Mouse (Mus musculus) 3T3-L1 (cell line): ENCODE results near the gene Abca8a.

ENCODE experiments used
- DNase-seq: peaks from one replicate; pipeline ENCODE4 v3.0.0-alpha.2; 2015; ENCODE audit warnings: low read depth, low spot score

Gene Abca8a

DNA sequence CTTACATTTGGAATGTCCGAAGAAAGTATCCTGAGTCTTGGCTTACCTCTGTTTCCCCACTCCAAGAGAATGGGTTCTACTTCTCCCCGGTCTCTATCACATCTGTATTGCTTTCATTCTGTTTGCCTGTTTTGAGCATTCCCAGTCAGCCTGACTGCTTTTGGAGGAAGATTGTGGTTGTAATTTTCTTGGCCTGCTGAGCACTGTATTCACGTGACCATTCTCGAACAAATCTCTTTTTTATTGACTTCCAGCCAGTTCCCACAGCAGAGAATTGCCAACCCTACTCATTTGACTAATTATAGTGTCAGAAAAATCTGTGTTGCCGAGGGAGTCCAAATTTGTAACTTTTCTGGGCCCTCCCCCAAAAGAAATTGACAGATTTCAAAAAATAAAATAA lies at the start of gene Abca8a:
Gene Abca8a, minus strand, starts transcription at position 121 of the 400 bp plus-strand sequence.
- no peak for DNase-seq

DNA sequence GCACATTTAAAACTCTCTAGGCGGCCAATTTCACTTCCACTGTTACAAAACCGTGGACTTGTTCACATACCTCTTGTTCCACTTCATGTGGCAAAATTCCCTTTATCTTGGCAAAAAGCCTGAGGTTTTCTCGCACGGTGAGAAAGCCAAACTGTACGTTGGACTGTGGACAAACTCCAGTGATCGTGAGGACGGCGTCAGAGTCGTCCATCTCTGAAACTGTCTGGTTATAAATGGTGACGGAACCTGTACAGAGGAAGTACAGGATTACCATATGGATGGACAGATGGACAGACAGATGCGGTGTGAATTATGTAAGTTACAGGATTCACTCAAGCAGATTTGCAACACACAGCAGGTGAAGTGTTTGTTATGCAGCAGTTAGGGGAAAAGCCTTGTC lies 49.6 kb upstream of the Abca8a start:
- no peak for DNase-seq

DNA sequence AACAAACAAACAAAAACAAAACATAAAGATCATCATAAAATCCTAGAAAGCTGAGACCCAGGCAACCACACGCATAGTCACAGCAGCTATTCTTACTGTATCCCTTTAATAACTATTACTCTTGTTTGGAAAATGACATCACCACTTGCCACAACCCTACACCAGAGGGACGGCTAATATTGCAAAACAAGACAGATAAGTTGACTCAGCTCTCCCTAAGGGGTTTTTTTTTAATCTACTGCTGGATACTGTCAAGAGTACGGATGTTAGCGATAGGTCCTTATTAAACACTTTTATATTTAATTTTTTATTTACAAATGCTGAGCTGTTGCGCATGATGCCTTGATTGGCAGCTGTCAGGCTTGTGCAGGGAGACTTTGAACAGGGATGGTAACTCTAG lies 35.0 kb upstream of the Abca8a start:
- peak; percentile 64 for DNase-seq

DNA sequence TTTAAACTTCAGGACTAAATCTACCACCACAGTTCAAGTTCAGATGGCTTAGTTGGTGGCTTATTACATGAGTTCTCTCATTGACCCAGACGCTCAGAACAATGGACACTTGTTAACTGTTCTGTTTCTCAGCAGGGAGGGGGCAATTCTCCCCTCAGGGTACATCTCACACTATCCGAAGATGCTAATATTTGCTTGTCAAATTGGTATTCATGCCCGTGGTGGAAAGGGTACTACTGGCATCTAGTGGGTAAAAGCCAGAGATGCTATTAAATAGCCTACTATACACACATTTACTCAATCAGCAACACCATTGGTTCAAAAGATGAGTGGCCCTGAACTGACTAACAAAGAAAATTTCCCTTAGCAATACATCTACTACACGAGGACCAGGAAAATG lies 15.4 kb upstream of the Abca8a start:
- peak; percentile 43 for DNase-seq

DNA sequence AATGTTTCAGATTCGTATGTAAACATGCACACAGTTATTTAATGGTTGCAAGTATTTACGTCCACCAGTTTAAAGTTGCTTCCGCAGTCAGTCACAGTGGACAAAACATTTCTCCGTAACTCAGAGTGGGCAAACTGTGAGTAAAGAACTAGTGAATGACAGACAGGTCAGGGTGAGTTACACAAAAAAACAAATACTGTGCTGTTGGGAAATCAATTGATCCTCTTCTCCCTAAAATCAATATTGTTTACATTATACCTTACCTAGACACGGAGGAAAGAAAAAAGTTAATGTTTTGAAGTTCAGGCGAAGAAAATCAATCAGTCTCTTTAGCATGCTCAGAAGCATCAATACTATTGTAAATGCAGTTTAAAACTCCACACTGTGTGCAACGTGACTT lies 5.7 kb upstream of the Abca8a start:
- no peak for DNase-seq

DNA sequence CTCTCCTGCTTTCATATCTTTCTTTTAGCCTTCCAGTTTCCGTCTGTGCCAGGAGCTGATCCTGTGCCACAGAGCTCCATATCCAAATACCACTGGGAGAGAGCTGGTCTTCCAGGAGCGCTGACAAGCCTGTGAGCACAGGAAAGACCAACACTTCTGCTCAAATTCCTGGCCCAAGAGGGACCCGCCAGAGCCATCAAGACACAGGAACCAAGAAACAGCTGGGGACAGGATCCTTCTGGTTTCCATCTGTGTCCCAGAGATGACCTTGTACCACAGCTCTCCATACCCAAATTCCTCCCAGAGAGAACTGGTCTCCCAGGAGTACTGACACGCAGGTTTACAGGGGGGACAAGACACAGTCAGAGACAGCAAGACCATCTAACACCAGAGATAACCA lies 3.1 kb upstream of the Abca8a start:
- DNase-seq = no peak

DNA sequence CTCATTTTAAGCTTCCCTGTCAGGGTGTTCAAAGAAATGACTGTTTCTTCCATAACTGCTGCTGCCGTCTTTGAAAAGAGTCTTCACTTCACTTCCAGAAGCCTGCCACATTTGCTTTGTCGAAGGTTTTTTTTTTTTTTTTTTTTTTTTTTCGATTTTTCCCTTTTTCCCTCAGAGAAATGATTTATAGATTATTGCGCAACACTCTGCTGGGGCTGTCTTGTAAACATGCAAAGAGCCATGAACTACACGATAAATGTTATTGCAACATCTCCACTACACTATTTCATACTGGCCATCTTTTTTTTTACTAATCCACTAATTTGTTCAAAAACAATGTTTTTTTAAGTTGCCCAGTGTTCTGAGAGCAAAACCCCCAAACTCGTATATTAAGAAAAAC lies 1.7 kb upstream of the Abca8a start:
- no peak for DNase-seq

DNA sequence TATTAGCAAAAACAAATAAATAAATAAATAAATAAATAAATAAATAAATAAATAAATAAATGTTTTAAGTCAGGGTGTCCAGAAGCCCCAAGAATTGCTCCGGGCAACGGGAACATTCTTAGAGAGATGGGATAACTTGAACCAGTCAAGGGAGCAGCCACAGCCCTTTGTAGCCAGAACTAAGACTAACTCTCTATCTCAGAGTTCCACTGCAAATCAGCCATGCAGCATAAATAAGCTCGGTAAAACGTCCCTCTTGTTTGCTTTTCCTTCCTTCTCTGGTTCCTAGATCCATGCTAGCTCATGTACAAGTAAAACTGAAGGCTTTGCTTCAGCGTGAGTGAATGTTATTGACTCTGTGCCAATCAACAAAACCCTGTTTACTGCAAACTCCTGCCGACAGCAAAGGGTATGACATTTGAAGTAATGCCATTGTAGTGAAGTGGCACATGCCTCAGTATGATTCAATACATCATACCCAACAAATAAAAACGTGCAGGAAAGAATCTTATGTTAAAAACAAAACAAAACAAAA lies 865 bp downstream of the Abca8a start:
- DNase-seq = peak; percentile 17

DNA sequence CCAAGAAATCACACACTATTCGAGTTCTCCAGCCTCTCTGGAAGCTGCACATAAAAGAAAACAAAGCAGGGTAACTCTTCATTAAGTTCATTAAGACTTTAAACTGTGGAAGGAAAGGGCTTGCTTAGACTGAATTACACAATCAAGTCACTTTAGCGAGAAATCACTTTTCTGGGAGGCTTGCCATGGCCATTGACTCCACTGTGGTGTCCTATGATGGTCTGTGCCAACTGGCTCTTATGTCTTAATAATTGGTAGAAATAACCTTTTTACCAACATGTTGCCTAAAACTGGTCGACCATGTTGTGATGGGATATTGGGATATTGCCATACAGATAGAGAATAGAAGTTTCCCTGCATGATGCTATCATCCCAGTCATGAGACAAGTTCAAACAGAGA lies 1.5 kb downstream of the Abca8a start:
- peak; percentile 21 for DNase-seq

DNA sequence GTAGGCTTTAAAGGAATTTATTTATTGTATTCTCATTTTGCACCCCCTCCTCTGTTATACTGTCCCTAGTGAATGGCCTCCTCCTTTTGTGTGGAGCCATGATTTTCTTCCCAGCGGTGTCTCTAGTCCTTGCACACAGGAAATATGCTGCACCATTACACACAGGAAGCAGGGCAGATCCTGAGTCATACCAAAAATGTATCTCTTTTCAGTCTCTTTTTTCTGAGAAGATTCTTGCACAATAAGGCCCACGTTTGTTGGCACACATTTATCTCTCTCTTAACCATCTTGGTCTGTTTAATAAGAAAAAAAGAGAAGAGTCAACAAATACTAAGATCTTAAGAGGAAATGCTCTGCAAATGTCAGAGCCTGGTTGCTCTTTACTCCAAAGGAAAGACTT lies 4.5 kb downstream of the Abca8a start:
- peak; percentile 74 for DNase-seq

DNA sequence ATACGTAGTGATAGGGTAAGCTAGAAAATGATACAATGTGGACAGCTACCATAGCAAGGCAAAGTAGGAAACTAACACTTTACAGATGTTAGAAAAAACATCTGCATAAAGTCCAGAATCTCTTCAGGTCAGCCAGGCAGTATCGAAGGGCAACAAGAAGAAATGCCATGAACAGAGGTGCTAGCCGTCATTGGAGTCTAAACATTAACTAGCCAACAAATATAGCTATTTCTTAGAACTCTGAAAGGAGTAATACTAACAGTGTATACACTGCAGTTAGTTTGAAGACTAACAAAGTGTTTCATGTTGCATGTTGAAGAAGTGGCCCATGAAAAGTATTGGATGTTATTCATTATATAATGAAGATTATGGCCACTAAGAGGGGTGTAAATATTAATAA lies 23.6 kb downstream of the Abca8a start:
- DNase-seq = no peak

DNA sequence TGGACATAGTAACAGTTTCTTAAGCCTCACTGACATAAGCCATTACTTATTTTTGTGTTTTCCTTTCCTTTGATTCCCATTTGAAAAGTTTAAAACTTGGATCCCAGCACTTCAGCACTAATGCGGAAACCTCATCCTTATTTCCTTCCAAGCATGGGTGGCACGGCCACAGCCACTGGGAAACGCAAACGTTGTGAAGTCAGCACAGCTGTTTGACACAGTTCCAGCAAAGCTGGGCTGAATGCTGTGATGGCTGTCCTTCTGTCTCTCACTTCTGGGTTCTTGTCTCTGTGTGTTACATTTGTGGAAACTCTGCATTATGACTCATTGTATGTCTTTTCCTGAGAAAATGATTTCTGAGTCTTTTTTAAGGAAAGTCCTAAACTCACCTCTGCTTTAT lies 34.7 kb downstream of the Abca8a start:
- DNase-seq = peak; percentile 9

DNA sequence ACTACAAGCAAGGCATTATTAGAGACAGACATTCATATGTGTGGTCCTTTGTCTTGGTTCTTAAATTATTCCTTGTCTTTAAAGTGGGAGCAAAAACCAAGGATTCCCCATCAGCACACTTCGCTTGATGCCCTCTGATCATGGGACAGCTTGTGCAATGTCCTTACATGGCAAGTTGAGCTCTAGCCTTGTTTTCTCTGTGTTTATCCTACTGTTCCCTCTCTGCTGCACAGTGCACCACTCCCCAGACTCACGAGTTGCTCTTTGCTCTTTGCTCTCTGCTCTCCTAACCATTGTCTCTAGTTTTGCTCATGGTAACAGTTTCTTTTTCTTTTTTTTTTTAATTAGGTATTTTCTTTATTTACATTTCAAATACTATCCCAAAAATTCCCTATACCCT lies 35.7 kb downstream of the Abca8a start:
- no peak for DNase-seq

DNA sequence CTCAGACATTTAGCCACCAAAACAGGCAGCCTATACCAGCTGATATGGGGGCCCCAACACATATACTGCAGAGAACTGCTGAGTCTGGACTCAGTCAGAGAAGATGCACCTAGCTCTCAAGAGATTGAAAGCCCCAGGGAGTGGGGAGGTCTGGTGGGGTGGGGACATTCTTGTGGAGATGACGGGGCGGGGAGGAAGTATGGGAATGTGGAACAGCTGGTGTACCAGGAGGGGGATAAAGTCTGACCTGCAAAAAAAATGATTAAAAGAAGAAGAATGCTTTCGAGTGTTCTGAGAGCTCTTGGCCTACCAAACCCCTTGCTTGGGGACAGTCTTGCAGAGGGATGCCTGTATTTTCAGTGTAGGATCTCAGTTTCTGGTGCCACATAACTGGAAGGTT lies 42.1 kb downstream of the Abca8a start:
- DNase-seq = no peak

DNA sequence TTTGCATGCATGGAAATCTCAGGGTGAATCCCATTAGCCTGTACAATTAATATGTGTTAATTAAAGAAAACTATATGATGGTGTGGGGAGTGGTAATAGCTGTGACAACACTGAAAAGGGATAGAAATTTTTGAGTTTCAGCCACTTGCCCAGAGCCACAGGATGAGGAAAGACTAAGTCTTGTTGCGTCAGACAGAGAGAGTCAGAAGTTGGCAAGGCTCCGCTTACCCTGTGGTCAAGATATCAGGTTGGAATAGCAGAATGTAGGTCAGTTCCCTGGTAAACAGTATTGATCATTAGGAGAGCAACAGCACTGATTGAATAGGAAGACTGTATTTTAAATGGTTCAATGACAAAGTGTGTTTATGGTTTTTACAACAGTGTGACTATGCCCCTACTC lies 58.0 kb downstream of the Abca8a start:
- DNase-seq = peak; percentile 60

DNA sequence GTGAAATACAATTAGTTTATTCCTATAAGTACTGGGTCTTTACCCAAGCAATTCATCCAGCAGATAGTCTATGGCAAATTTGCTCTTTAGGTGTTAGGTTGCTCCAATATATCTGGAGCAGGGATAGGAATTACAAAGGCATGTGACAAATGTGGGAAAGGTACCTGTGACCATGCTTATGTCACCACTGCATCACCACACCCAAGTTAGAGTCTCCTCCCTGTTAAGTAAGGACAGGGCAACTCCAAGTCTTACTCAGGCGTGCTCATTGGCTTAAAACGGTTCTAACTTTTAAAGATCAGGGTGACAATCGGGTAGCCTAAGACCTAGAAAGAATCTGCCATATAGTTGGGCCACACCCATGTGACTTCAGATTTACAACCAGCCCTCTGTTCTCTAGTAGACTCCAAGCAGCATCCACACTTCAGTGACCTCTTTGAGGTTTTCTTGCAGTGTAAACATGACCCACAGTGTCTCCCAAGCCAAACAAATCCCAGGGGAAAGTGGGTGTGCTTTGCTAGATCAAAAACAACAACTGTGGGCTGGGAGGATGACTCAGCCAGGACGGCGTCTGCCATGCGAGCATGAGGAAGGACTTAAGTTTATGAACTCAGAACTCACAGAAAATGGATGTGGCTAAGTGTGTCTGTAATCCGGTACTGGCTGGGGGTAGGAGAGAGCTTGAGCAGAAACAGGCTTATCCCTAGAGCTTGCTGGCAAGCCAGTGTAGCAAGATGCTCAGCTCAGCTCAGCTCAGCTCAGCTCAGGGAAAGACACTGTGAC lies 66.7 kb downstream of the Abca8a start:
- peak; percentile 93 for DNase-seq

DNA sequence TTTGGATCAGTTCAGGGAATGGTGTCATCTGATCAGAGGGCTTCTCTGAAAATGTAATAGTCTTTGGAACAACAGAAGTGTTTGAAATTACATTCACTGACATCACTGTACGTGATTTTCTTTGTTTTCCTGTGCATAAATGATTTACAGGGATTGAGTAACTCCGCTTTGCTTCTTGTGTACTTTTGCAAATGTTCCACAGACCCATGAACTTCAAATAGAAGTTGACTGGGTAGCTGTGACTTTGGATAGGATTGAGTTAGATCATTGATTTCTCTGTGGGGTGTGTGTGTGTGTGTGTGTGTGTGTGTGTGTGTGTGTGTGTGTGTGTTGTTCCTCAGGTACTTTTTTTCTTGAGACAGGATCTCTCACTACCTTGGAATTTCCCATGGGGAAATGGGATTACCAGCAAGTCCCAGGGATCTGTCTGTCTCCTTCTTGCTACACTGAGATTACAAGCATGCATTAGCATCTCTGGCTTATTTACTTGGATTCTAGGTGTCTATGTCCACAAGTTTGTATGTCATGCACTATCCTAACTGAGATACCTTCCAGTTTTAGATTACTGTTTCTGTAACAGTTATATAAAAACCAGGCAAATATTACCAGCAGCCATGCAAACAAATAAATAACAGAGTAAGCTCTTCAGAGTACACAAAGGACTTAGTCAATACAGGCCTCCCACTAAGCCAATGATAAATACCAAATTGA lies 84.8 kb downstream of the Abca8a start:
- DNase-seq = no peak

DNA sequence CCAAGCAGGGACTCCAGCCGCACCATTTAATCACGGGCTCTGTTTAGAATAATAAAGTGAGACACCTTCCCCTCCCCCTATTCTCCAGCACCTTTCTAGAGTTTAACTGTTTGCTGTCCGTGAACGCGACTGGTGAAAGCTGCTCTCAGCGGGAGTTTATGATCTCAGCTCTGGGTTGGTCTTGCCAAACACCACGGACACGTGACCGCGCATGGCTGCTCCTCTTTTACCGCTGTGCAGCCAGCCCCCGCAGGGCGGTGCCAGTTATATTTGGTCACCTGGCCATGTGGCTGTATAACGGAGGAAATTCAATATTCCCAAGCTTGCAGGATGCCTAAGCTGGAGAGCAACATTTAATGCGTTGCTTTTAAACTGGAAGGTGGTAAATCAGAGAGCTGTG lies 100.2 kb downstream of the Abca8a start, which contains the start of gene Abca8b:
Gene Abca8b, minus strand, starts transcription at position 222 of the 400 bp plus-strand sequence.
- DNase-seq = peak; percentile 90

DNA sequence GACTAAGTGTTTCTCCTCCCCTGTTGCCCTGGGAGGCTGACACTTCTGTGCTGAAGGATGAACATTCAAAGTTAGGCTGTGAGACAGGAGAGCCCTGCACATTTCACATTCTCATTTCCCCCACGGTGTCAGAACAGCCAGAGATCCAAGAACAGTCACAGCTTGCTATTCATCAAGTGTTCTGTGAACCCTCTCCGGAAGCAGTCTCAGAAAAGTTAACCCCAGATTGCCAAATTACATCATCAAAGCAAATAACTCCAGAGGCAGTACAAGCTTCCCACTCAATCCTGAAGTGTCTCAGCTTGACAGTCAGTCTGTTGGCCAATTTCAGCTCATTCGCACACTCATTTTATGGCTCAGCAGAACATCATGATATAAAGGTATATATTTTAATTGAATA lies 100.8 kb downstream of the Abca8a start:
- peak; percentile 65 for DNase-seq

DNA sequence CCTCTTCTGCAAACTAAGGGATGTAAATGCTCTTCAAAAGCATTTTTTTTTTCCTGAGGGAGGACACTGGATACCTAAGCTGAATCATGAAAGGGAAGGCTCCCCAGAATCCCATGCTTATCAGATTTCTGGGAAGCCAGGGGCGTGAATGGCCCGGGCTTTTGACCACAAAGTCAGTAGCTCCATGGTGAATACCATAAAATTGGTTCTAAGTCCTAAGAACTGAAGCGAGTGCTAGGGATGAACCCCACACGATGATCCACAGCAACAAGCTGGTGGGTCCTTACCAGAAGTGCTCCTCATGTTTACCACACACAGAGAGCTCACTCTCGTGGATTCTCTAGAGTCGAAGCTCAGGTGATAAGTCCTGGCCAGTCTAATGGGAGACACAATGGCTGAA lies 101.8 kb downstream of the Abca8a start:
- no peak for DNase-seq

DNA sequence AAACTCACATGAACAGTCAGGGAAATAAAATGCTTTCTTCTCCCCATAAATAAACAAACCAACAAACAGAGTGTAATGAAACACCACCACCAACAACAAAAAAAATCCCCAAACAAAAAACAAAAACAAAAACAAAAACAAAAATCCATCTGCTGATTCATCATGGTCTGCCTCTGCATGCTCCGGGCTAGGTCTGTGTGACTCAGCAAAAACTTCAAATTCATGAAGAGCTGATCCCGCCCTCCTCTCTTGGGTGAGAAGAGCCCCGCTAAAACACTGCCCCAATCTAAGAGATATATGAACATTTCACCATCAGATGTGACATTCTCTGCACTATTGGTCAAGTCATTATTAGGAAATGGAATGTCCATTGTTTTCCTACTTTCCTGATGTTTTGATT lies 104.5 kb downstream of the Abca8a start:
- peak; percentile 76 for DNase-seq

DNA sequence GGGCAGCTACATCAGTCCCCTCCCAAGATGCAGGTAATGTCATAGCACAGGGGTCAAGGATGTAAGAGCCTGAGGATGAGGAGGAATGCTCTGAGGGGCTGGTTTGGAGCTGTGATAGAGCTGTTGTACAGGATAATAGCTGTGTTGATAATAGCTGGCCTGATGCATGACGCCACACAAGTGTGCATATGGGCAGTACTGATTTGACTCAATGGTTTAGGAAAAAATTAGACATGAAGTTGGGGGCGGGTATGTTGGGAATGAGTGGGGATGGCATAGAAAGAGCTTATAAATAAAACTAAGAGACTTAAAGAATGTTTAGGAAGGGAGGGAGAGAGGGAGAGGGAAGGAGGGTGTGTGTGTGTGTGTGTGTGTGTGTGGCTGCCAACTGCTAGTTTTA lies 105.5 kb downstream of the Abca8a start:
- no peak for DNase-seq

DNA sequence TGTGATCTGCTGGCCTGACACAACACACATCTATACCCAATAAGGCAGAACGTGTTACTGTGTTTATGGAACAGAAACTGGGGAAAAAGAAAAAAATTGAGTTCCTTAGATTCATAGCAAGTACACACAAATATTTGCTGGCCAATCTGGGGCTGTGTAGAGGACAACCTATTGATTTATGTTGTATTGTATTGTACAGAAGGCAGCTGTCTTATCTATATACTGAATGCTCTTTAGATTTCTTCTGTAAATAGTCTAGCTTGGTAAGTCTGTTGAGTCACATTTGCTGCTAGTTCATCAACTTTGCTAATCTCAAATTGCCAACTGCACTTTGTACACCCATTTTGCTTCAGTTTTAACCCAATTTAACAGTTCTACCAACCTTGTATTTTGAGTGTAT lies 107.6 kb downstream of the Abca8a start:
- no peak for DNase-seq
